Mouse (Mus musculus) small intestine, adult 2 months (tissue): ENCODE data around the gene Il17rb.

ENCODE experiments used
- CTCF ChIP-seq: fragments of 200-500 bp; IDR thresholded peaks from 2 replicates; pipeline ENCODE4 v1.5.1; 2012; ENCODE audit warnings: low read depth, mild to moderate bottlenecking, control low read depth, inconsistent platforms, low read length, moderate library complexity, mixed read lengths; ENCODE audit not compliant: insufficient replicate concordance, insufficient read length; ENCODE audit errors: extremely low read depth
- POLR2A ChIP-seq: fragments of 200-500 bp; IDR thresholded peaks from 2 replicates; pipeline ENCODE4 v1.6.1; 2012; ENCODE audit warnings: low read depth, mild to moderate bottlenecking, control low read depth, inconsistent platforms, low read length, moderate library complexity

DNA sequence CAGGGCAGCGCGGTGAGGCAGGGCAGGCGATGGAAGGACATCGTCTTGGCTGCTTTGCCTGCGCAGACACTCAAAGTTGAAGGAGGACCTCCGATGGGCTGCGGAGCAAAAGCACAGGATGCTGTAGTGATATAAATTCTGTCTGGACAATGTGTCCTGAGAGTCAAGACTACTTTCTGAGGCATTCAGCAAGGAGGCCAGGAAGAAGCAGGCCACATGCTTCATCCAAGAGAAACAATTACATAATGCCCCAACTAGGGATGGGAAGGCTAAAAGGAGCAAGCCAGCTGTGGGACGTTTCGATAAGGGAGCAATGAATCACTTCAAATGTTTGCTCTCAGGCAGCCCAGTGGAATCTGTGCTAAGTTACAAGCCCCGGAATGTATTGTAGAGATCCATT, 36.5 kb upstream of the Il17rb start:
- TF ChIP-seq CTCF (no peak), POLR2A (no peak)
